Comparison of ENCODE assay signal across 22 mouse cellular contexts in the genomic region with DNA sequence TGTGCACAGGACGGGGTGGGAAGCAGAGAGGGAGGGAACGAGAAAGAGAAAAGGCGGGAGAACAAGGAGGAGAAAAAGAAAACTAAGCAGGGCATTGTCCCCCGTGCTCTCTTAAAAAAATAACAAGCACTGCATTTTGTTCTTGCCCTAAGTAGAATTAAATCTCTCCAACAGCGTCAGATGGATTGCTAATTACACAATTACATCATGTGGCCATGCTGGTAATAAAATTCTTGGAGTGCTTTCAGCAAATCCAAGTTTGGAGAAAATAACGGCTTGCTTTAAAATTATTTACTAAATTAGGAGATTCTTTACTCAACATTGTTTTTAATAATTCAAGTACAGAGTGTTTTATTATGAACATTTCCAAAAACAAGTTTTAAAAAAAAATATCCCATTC.
DNase-seq lines count a peak whose midpoint lies in the region; ATAC-seq and TF ChIP-seq lines count a peak whose summit lies in the region.
"Had no signal": no experiment of that assay in that cellular context is flagged by ENCODE, and none has a peak within 500 bp of the region (broad histone marks: within the 10 kb centered on the region; RNA-seq: fewer than 3 reads in every experiment).

No protein-coding gene starts in this region.

- no peaks in the 10 kb centered on the region for H3K36me3 ChIP-seq in hindbrain, postnatal 0 days (ENCODE audit: insufficient read depth, low read length)
- no peaks in the 10 kb centered on the region for H3K36me3 ChIP-seq in hindbrain, embryonic 12.5 days
- no peaks in the 10 kb centered on the region for H3K36me3 ChIP-seq in neural tube, embryonic 15.5 days
- H3K36me3 ChIP-seq: embryonic facial prominence, embryonic 12.5 days; embryonic facial prominence, embryonic 15.5 days; hindbrain, embryonic 13.5 days had no signal

- TF ChIP-seq CTCF in hindbrain, postnatal 0 days (IDR thresholded peaks at IDR 0.05; ENCODE audit: low read depth), result no peak

- H3K4me2 ChIP-seq in hindbrain, postnatal 0 days (ENCODE audit: low read depth, low read length), result no peak overlapping the region
- H3K4me2 ChIP-seq in hindbrain, embryonic 12.5 days (replicated peaks), result no peak overlapping the region
- no peak overlapping the region for H3K4me2 ChIP-seq in neural tube, embryonic 15.5 days
- H3K4me2 ChIP-seq: embryonic facial prominence, embryonic 12.5 days; embryonic facial prominence, embryonic 15.5 days; heart, embryonic 11.5 days; hindbrain, embryonic 13.5 days had no signal

- no peaks in the 10 kb centered on the region for H3K9me3 ChIP-seq in hindbrain, postnatal 0 days (ENCODE audit: low read length)
- H3K9me3 ChIP-seq in hindbrain, embryonic 12.5 days (replicated peaks), result 0 out of 2 replicates have a peak, but pooled peaks cover 3% of the 10 kb centered on the region
- no peaks in the 10 kb centered on the region for H3K9me3 ChIP-seq in neural tube, embryonic 15.5 days (replicated peaks)
- H3K9me3 ChIP-seq: embryonic facial prominence, embryonic 12.5 days; embryonic facial prominence, embryonic 15.5 days; hindbrain, embryonic 13.5 days had no signal

- no peaks in the 10 kb centered on the region for H3K27me3 ChIP-seq in hindbrain, postnatal 0 days (ENCODE audit: insufficient read depth, low read length)
- H3K27me3 ChIP-seq in hindbrain, embryonic 12.5 days, result no peaks in the 10 kb centered on the region
- H3K27me3 ChIP-seq in neural tube, embryonic 15.5 days (replicated peaks), result no peaks in the 10 kb centered on the region
- H3K27me3 ChIP-seq: embryonic facial prominence, embryonic 12.5 days; embryonic facial prominence, embryonic 15.5 days; hindbrain, embryonic 13.5 days had no signal

- 62% methylated on average over 6 of the region's 6 CpGs for WGBS in hindbrain, postnatal 0 days
- WGBS in hindbrain, embryonic 12.5 days, result 82% methylated on average over 6 of the region's 6 CpGs
- 47% methylated on average over 6 of the region's 6 CpGs for WGBS in neural tube, embryonic 15.5 days

- no peak overlapping the region for H3K9ac ChIP-seq in hindbrain, postnatal 0 days (replicated peaks; ENCODE audit: low read length)
- no peak overlapping the region for H3K9ac ChIP-seq in hindbrain, embryonic 12.5 days
- H3K9ac ChIP-seq in neural tube, embryonic 15.5 days (replicated peaks), result no peak overlapping the region
- H3K9ac ChIP-seq: embryonic facial prominence, embryonic 12.5 days; embryonic facial prominence, embryonic 15.5 days; forebrain, postnatal 0 days; hindbrain, embryonic 13.5 days had no signal

- no peak overlapping the region for H3K4me3 ChIP-seq in hindbrain, postnatal 0 days (ENCODE audit: low read length)
- H3K4me3 ChIP-seq in hindbrain, embryonic 12.5 days, result no peak overlapping the region
- H3K4me3 ChIP-seq in neural tube, embryonic 15.5 days (replicated peaks), result no peak overlapping the region
- H3K4me3 ChIP-seq: embryonic facial prominence, embryonic 12.5 days; embryonic facial prominence, embryonic 15.5 days; gastrocnemius, adult 2 months; hindbrain, embryonic 13.5 days had no signal

- no peaks in the 10 kb centered on the region for H3K4me1 ChIP-seq in hindbrain, postnatal 0 days (ENCODE audit: insufficient read depth, low read length)
- H3K4me1 ChIP-seq in hindbrain, embryonic 12.5 days, result peaks cover 2% of the 10 kb centered on the region; the same call in 1 of the 2 replicates
- peaks cover 17% of the 10 kb centered on the region for H3K4me1 ChIP-seq in neural tube, embryonic 15.5 days
- H3K4me1 ChIP-seq: embryonic facial prominence, embryonic 12.5 days; embryonic facial prominence, embryonic 15.5 days had no signal

- ATAC-seq in hindbrain, postnatal 0 days, result no peak
- ATAC-seq in hindbrain, embryonic 12.5 days (ENCODE audit: low FRiP score), result no peak
- no peak for ATAC-seq in neural tube, embryonic 15.5 days (ENCODE audit: low FRiP score)
- ATAC-seq: activated CD4-positive, CD25-positive, alpha-beta regulatory T cell, adult 4 months; forebrain, embryonic 14.5 days; forebrain, postnatal 0 days; hindbrain, embryonic 16.5 days had no signal

- no peak overlapping the region for H3K27ac ChIP-seq in hindbrain, postnatal 0 days
- no peak overlapping the region for H3K27ac ChIP-seq in hindbrain, embryonic 12.5 days
- peak overlapping the region; percentile 45; the same call in 1 of the 2 replicates for H3K27ac ChIP-seq in neural tube, embryonic 15.5 days (replicated peaks)
- H3K27ac ChIP-seq: embryonic facial prominence, embryonic 12.5 days; embryonic facial prominence, embryonic 15.5 days; gastrocnemius, adult 2 months; hindbrain, embryonic 13.5 days had no signal

- DNase-seq in hindbrain, postnatal 0 days (ENCODE audit: low spot score), result peak; percentile 17
- peak; percentile 34 for DNase-seq in layer of hippocampus, adult 9-11 months
- DNase-seq in layer of hippocampus, postnatal 25 days (ENCODE audit: extremely low spot score in 1 of 2, low spot score in 1 of 2), result no peak
- no peak for DNase-seq in neural tube, embryonic 10.5 days (ENCODE audit: extremely low spot score, low spot score)
- DNase-seq: adrenal gland, postnatal 10 days; adrenal gland, postnatal 36 days; cerebellum, adult 11 months; cerebellum, adult 2 months; cerebellum, adult 9-11 months; cerebellum, postnatal 25 days; forebrain, postnatal 0 days; gastrocnemius, adult 2 months; gastrocnemius, postnatal 14 days had no signal

Comparison
In these comparisons a context has a peak if more than half of its experiments do, and no peak if none do; other contexts are left out.
1. DNase-seq: peak in hindbrain, postnatal 0 days (single experiment) and layer of hippocampus, adult 9-11 months (single experiment); none in layer of hippocampus, postnatal 25 days (0 of 2) and neural tube, embryonic 10.5 days (single experiment).